Mouse (Mus musculus) spleen, postnatal 36 days (tissue): ENCODE data around the gene Maml3.

ENCODE experiments used
- DNase-seq, 2 experiments: peaks; one replicate each; pipeline ENCODE4 v3.0.0; 2022; ENCODE audit warnings: low spot score in 2 of 2, mixed read lengths in 1 of 2

Maml3 gene

DNA sequence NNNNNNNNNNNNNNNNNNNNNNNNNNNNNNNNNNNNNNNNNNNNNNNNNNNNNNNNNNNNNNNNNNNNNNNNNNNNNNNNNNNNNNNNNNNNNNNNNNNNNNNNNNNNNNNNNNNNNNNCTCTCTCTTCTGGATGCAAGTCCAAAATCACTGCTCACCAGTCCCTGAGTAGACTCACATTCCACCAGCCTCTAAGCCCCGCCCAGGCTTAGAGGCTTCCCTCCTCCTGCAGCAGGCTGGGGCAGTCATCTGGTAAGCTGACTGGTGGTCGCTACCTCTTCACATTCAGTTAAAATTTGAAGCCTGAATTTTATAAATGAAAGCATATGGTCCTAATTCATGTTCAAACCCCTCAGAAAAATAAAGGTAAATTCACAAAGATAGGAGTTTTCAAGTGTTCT is 436.3 kb downstream of the Maml3 start:
- no peak for DNase-seq

DNA sequence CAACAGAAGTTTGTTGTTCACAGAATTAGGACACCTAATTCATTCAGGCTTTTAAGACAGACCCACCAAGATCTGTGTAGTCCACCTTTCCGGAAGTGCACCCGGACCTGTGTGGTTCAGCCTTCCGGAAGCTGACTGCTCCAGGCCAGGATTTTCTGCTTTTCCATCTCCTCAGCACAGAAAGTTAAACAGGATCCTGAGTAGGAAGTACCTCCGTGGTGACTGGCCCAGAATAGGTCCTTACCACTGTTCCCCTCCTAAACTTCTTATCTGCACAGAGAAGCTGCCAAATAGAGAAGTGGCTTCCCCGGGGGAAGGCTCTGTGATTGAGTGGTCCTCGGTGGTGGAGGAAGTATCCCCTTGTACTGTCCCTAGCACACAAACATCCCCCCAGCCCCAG is 442.3 kb downstream of the Maml3 start:
- DNase-seq: peak; percentile 50 to 54

DNA sequence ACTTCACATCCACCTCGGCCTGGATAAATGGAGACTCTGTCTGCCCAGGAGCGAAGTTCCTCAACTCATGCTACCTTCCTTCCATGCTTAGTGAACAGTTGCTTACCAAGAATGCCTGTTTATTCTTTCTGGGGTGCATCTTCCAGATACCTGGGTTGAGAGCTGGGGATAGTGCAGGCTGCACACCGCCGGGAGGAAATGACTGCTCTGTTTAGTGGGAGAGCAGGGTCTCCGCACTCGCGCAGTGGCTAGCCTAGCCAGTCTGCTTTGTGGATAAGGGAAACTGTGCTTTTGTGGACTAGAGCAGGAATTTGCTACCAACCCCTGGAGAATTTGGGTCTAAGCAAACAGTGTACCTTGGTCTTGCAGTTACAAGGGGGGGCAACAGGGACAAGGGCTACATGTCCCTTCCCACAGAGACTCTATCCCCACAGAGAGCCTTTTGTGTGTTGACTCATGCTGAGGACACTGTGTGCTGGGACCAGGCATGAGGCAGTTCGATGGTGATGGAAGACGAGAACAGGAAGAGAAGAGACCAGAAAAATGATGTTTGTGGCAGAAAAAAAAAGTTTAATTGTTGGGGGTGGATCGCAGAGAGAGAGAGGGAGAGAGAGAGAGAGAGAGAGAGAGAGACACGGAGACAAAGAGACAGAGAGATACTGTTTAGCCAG is 442.9 kb downstream of the Maml3 start:
- DNase-seq: no peak

DNA sequence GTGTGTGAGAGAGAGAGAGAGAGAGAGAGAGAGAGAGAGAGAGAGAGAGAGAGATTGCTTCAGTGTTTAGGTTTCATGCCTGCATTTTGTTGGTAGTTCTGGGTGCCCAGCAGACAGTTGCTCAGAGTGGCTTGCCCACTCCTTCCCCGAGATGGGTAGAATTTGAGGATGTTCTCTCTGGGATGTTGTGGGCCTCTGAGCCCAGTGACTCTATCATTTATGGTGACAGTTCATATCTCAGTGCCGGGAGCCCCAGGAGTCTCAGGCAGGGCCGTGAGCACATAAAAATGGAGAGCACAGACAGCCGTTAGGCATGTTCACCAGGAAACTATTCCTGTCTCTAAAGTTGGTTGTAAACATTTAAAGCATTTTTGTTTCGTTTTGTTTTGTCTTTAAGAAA is 443.5 kb downstream of the Maml3 start:
- no peak for DNase-seq

DNA sequence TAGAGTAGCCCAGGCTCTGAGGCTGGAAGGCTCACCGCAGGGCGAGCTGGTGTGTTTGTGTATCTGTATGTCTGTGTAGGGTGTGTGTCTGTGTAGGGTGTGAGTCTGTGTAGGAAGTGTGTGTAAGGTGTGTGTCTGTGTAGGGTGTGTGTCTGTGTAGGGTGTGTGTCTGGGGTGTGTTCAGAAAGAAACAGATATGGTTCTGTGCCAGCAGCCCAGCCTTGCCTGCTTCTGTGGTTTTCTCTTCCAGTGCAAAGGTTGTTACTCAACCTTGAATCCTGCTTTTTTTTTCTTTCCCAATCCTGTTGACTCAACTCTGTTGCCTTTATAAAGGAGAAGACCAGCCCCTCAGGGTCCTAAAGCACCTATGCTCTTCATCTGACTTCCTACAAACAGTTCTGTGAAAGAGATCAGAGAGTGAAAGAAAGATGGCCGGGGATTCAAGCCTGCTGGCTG is 444.0 kb downstream of the Maml3 start:
- no peak for DNase-seq

DNA sequence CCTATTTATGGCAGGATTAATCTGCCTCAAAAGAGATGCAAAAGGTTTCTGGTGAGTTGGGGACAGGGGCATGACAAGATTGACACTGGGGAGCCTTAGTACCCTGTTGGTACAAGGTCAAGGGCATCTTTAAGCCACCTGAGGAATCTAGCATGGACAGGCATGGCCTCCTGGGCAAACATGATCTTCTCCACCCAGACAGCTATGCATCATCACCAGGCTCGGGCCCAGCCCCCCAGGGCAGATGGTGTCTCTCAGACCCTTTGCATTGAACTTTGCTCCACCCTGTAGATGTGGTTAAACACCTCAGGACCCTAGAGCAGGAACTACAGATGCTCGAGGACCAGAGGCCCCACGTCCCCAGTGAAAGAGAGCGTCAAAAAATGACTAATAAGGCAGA is 444.8 kb downstream of the Maml3 start, which contains the start of gene Mgst2:
Mgst2 (plus strand) TSS at position 301 of the 400 bp plus-strand sequence.
- DNase-seq: no peak

DNA sequence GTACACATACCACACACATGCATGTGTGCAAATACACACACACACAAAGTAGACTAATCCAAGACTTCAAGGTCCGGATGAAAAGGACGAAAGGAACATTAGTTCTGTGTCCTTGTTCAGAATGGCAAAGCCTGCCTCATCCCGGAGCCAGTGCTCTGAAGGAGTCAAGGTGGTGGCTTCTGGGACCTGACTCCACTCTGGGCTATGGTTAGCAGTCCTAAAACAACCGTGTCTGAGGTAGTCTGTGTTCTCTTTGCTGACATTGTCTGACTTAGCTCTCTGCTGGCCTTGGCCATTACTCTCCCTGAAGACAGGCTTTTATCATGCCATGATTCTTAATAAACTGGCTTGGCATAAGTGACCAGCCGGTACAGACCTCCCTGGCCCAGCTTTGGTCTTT is 445.5 kb downstream of the Maml3 start:
- no peak for DNase-seq

DNA sequence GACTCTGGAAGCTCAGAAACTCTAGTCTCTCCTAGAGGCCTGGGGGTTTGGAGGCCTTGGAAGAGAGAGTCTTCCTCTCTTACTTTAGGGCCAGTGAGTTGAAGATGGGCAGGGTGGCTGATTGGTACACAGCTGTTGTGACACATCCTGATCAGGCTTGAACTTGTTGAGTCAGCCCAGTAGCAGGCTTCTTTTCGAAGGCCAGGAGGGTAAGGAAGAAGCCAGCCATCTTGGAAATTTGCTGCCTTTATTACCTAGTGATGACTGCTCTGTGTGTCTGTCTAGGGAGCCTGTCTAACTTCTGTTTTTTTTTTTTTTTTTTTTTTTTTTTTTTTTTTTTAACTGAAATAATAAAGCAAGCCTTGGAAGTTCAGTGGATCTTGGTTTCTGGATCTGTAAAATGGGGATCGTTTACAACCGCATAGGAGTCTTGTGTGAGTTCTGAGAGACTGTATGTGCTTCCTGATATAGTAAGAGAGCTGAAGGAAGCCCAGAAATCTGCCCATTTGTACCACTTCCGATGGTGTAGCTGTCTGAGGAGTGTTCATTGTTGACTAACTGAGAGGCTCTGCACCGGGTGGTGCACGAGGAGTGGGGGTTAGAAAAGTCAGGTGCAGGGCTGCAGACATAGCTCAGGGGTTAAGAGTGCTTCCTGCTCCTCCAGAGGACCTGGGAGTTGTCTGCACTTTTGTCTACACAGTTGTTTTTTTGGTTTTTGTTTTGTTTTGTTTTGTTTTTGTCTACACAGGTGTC is 450.4 kb downstream of the Maml3 start:
- DNase-seq: peak; percentile 36 to 46

DNA sequence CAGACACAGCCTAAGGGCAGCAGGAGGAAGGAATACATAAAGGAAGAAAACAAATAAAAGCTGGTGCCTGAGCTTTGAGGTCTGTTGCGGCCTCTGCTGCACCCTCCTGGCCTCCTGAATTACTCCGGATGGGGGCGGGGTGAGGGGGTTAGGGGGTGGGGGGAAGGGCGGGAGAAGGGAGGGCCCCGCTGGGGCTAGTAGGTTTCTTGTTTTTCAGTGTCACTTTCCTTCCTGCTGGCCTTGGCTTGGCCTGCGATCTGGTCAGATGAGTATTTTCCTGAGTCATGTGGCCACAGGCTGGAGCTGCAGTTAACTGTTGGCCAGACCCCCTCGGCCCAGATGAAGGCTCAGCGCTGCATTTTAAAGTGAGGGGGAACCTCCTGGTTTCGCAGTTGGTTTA is 452.2 kb downstream of the Maml3 start:
- peak; percentile 30 to 42 for DNase-seq

DNA sequence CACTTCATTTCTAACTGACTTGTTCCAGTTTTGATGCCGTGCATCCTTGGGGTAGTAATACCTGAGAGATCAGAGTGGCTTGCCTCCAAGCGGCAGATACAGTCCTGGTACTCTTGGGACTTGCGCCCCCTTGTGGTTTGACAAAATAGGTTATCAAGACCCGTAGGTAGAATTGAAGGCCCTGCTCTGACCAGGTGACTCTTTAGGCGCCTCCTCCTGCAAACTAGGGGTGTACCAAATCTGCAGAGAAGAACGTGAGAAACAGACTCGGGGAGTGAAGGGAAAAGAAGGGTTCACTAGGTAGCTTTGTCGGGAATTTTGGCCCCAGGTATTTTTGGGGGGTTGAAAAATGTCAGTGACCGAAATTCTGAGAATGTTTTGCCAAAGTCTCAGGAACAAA is 452.6 kb downstream of the Maml3 start:
- peak; percentile 82 to 88 for DNase-seq

DNA sequence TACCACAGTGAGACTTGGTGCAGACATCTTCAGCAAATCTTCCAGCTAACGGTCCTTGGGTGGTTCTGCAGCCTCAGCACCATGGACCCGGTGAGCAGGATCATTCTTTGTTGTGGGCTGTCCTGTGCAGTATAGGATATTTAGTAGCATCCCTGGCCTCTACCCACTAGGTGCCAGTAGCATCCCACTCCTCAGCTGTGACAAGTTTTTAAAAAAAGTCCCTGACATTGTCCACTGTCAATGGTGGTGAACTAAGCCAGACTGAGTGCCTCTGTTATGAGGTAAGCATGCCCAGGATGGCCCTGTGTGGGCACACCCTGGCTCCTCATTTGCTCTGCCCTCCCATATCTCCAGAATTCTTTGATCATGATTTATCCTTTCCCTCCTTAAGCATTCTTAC is 453.7 kb downstream of the Maml3 start:
- no peak for DNase-seq

DNA sequence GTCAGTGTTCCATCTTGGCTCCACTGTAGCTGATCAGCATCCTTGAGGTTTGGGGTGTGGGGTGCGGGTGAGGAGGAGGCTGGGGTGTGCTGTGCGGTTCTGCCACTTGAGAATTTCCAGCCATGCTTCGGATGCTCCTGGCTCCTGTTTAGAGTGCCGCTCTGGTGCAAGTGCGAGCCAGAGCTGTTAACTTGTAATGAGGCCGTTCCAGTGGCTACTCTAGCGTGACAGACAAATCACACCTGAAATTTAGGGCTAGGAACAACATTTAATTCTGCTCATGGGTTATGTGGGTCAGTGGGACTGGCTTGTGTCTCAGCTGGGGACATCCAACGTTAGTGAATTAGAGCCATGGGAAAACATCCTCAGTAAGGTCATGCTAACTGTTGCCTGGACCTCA is 454.9 kb downstream of the Maml3 start:
- DNase-seq: no peak

DNA sequence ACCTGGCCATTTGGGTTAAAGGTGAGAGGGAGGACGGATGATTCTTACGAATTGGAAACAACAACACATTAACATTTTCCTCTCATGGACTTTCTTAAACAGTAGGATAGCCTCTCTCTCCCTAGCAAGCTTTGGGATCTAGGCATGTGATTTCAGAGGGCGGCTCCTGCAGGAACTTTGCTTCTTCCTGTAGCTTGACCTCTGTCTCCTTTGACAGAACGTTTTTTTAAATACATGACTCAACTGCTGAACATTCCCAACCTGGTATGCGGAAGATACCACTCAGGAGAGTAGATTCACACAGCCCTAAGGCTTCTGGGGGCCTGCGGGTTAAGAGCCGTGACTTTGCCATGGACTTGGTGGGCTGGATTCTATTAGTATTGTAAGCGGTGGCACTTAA is 455.4 kb downstream of the Maml3 start:
- DNase-seq: no peak

DNA sequence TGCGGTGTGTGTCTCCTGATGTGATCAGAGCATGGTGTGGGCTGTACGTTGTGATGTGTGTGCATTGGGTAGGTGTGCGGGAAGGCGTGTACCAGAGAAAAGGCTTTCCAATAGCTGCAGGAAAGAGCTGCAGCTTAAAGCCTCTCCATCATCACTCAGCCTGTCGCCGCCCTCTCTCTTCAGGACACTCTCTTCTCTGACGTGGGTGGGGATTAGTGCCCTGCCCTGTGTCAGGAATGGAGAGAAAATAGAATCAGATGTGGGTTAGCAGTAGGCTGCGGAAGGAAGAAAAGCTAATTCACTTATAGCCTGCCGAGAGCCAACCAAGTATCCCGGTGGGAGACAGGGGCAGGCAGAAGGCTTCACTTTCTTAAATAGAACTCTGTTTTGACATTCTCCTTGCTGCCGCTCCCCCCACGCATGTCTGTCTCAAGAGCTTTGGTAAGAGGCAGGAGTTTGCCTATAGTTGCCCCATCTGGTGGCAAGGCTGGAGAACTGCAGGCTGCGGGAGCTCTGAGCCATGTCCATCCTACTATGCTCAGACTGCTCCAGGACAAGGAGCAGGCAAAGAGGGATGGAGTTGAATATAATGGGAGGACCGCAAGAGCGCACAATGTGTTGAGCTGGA is 456.7 kb downstream of the Maml3 start:
- peak; percentile 52 to 60 for DNase-seq

DNA sequence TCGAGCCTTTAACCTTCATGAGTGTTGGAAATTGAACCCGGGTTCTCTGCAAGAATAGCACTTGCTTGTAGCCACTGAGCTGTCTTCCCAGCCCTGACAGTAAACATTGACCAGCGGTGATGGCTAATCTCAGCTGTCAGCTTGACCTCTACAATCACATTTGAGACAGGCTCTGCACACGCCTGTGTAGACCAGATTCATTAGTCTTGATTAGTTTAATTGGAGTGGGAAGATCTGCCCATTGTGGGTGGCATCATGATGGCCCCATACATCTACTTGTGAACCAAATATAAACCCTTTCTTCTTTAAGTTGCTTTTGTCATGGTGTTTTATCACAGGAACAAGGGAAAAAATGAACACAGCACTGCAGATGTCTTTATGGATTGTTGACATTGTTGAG is 457.5 kb downstream of the Maml3 start:
- DNase-seq: no peak

DNA sequence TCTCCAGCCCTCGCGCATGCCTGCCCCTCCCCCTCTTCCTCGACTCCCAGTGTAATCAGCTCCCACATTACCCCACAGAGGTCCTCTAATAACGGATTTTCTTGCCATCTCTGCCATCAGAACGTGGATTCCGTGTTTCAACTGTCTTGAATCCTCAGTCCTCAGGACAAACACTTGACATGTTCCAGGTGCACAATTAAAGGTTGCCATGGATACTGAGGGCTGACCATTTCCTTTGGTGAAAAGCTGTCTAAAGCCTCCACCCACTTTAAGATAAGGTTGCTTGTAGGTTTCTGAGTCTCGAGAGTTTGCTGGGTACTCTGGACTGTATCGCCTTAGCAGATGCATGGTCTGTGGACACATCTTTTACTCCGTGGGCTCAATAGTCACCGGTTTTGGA is 458.6 kb downstream of the Maml3 start:
- DNase-seq: no peak

DNA sequence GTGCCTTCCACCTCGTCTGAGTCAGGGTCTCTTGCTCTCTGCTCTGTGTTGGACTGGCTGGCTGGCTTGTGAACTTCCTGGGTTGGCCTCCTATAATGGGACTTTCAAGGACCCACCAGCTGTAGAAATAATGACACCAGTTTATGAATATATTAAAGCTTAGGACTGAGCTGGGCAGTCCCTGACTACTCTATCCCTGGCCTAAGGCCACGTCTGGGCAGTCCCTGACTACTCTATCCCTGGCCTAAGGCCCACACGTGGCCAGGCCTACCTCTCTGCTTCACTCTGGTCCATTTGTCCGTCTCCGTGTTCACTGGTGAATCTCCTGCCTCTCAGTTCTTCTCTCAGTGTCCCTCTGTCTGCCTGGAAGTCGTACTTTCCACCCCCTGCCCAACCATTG is 459.4 kb downstream of the Maml3 start:
- DNase-seq: no peak

DNA sequence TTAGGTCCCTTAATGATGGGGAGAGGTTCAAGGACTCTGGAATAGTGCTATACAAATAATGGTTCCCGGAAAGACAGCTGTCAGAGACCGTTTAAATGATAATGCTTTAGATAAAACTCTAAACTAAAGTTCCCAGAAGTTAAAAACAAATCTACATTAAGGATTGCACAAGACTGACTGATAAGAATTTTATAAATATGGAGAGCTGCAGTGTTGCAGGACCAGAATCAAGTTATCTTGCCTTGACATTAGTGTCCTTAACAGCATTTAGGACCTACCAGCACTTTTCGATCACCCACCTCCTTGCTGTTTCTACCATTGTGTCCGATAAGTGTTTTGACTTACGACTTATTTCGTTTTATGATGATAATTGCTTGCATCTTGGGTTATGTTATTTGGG is 466.6 kb downstream of the Maml3 start:
- no peak for DNase-seq

DNA sequence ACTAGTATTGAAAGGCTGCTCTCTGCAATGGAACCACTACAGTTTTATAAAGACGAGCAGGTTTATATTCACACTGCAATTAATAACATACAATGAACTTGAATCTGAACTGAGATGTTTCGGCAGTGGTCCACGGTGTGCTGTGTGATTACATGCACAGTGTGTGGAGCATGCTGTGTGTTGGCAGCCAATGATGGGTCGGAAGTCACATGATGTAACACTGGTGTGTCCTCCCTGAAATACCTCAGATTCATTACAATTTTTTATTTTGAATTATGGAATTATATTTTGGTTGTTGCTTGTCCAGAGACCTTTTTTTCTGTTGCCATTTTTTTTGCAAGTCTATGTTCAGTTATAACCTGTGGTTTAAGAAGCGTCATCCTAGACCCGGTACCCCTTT is 467.6 kb downstream of the Maml3 start:
- DNase-seq: no peak

DNA sequence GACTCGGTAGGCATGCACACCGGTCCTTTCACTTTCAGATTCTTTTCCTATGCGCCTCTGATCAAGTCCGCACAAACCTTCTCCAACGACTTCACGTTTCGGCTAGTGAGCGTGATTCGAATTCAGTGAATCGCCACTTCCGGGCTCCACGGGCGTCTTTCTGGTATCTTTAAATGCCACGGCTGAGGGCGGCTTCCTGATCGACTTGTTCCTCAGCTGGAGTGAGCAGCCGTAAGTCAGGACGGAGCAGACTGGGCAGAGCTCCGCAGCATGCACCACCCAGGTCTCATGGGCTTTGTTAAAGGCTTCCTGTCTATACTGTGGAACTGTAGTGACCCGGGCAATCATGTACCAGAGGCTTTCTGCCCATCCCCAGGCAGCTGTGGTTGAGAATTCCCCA is 468.2 kb downstream of the Maml3 start:
- peak; percentile 47 for DNase-seq

DNA sequence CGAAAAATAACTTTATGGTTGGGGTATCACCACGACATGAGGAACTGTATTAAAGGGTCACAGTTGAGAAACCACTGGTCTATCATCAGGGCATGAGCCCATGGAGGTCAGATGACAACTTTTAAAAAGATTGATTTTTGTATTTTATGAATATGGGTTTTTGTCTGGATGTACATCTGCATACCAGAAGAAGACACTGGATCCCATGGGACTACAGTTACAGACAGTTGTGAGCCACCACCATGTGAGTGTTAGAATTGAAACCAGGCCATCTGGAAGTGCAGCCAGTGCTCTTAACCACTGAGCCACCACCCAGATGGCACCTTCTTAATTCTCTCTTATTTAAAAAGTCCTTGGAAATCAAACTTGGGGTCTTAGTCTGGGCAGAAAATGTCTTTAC is 468.9 kb downstream of the Maml3 start:
- DNase-seq: no peak
